Mouse (Mus musculus) lung, embryonic 14.5 days (tissue): ENCODE measurements at regions not wholly inside any gene's neighbourhood (a gene's known extent, or its start where the extent isn't known, plus 50 kb on each side); places are given as distances from the start of the nearest gene placed in this dataset.
A peak's percentile ranks its signal among the peaks of the same experiment; 100 is the strongest.

ENCODE experiments used
- ATAC-seq: fragments of 200-750 bp; cut with Nextera tagmentation; 2 replicates; pipeline ENCODE4 v1.8.0; 2017; ENCODE audit warnings: mild to moderate bottlenecking, moderate TSS enrichment, moderate library complexity; ENCODE audit not compliant: insufficient read depth
- DNase-seq: peaks from one replicate; pipeline ENCODE4 v3.0.0-alpha.2; 2015
- H3K27ac ChIP-seq: fragments of 300-500 bp; sonication (generic); 2 replicates; pipeline ENCODE4 v1.5.1; 2014; ENCODE audit warnings: low read depth, mild to moderate bottlenecking, moderate library complexity
- H3K27me3 ChIP-seq: fragments of 300-500 bp; sonication (generic); 2 replicates; pipeline ENCODE4 v1.6.1; 2014; ENCODE audit warnings: low read length, control low read depth; ENCODE audit not compliant: insufficient read depth
- H3K36me3 ChIP-seq: fragments of 300-500 bp; sonication (generic); 2 replicates; pipeline ENCODE4 v1.6.1; 2014; ENCODE audit warnings: control low read depth; ENCODE audit not compliant: insufficient read depth
- H3K4me1 ChIP-seq: fragments of 300-500 bp; sonication (generic); 2 replicates; pipeline ENCODE4 v1.6.1; 2014; ENCODE audit warnings: antibody characterized with exemption, control low read depth; ENCODE audit not compliant: insufficient read depth
- H3K4me2 ChIP-seq: fragments of 300-500 bp; sonication (generic); 2 replicates; pipeline ENCODE4 v1.6.1; 2014; ENCODE audit warnings: mild to moderate bottlenecking
- H3K4me3 ChIP-seq: fragments of 300-500 bp; sonication (generic); 2 replicates; pipeline ENCODE4 v1.5.1; 2014; ENCODE audit warnings: low read depth, low read length
- H3K9ac ChIP-seq: fragments of 300-500 bp; sonication (generic); 2 replicates; pipeline ENCODE4 v1.6.1; 2014
- H3K9me3 ChIP-seq: fragments of 300-500 bp; sonication (generic); 2 replicates; pipeline ENCODE4 v1.6.1; 2016; ENCODE audit warnings: low read depth, low read length, control low read depth
- CTCF ChIP-seq: IDR thresholded peaks from 2 replicates; pipeline ENCODE4 v1.5.1; 2016; ENCODE audit warnings: antibody characterized with exemption, low read depth
- WGBS: fragments of 180-500 bp; shearing (Covaris S2); extraction: QIAGEN DNeasy Blood & Tissue Kit; methylation state at CpG from one replicate; pipeline ENCODE4 v1.1.7; 2014; 5-methylcytosine and 5-hydroxymethylcytosine counted together

DNA sequence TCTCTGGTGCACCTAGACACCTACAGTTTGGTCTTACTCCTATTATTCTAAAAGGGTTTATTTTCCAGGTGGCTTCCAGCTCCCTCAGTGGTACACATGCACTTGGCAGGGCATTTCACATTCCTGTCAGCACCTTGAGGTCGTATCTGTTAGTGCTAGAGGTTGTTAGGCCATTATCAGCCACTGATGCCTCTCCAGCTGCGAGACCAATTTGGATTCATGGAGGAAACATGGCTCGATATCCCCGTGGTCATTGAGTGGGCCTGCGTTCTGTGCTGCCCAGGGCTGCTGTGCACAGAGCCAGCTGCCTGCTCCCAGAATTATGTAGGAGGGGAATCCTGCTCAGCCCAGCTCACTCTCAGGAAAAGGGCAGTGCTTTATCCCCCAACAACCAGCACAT, 60.1 kb upstream of the Irx1 start:
- Histone ChIP-seq H3K4me3 (no peak overlapping the region), H3K36me3 (no peaks in the 10 kb centered on the region), H3K27ac (no peak overlapping the region), H3K4me1 (no peaks in the 10 kb centered on the region), H3K9ac (no peak overlapping the region), H3K4me2 (no peak overlapping the region), H3K9me3 (no peaks in the 10 kb centered on the region), H3K27me3 (no peaks in the 10 kb centered on the region)
- DNase-seq (no peak), ATAC-seq (no peak)
- TF ChIP-seq CTCF, result no peak
- WGBS, result 61% methylated on average over 5 of the region's 5 CpGs

DNA sequence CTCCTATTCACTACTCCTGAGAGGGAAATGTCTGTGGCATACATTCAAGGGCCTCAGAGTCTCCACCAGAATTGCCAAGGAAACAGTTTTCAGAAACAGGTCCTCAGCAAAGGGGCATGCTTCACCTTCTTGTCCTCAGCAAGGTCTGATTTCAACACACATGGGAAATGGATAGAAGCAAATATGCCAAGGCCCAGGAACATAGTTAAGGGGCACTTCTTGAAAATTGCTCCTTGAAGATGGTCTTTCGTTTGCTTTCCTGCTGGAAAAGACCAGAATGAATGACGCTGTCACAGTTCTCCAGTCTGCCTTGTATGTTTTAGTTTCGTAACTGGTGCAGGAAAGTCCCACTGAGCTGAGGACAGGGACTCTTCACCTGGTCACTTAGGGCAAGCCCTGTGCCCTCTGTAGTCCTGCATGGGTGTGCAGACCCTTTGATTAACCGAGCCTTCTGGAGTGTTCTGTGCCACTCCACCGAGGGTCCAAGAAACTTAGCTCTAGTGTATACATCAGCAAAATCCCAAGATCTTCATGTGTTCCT, 80.5 kb upstream of the Irx1 start:
- no peaks in the 10 kb centered on the region for H3K4me1 ChIP-seq
- H3K27ac ChIP-seq, result no peak overlapping the region
- H3K4me2 ChIP-seq, result no peak overlapping the region
- ATAC-seq (no peak), DNase-seq (no peak)
- 64% methylated on average over 5 of the region's 5 CpGs for WGBS
- no peak for TF ChIP-seq CTCF
- no peak overlapping the region for H3K9ac ChIP-seq
- no peaks in the 10 kb centered on the region for H3K36me3 ChIP-seq
- no peak overlapping the region for H3K4me3 ChIP-seq
- H3K9me3 ChIP-seq, result no peaks in the 10 kb centered on the region
- H3K27me3 ChIP-seq, result no peaks in the 10 kb centered on the region

DNA sequence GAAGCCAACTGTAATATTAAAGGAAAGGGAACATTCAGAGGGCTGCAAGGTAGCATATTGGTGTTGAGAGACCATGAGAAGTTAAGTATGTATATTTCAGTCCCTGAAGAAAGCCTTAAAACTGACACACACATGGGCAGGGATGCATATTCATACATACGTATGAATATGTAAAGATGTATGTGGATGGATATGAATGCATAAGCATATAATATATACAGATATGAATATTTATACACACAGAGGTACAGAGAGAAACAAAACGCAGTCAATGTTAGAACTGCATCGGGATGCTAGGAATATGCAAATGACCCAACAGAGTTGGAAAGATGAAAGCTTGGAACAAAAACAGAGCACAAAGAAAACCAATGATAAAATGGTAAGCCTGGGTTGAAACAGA, 92.9 kb upstream of the Irx1 start:
- Histone ChIP-seq H3K9ac (no peak overlapping the region), H3K4me3 (no peak overlapping the region), H3K9me3 (no peaks in the 10 kb centered on the region), H3K27ac (no peak overlapping the region), H3K36me3 (no peaks in the 10 kb centered on the region), H3K4me1 (no peaks in the 10 kb centered on the region), H3K27me3 (no peaks in the 10 kb centered on the region), H3K4me2 (no peak overlapping the region)
- TF ChIP-seq CTCF, result no peak
- ATAC-seq, result no peak
- DNase-seq, result no peak
- 89% methylated on average over 3 of the region's 3 CpGs for WGBS

DNA sequence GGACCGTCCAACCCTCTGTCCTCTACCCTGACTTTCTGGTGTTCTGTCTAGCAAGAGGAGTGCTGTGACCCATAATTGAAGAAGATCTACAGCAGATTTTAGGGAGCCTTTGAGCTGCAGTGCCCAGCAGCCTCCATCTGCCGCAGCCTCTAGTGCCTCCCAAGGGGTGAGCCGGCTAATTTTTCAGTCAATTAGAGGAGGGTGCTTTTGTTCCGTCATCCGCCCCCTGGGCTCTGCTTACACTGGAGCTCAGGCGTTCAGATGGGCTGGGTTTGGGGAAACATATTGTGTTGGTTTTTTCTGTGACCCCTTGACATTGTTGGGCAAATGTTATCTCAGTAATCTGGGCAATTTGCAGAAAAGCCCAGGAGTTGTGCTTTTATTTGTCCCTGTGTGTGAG, 98.1 kb upstream of the Irx1 start:
- ATAC-seq, result no peak
- no peaks in the 10 kb centered on the region for H3K36me3 ChIP-seq
- no peak overlapping the region for H3K4me2 ChIP-seq
- no peak for DNase-seq
- 45% methylated on average over 6 of the region's 6 CpGs for WGBS
- H3K9ac ChIP-seq, result no peak overlapping the region
- TF ChIP-seq CTCF, result no peak
- no peak overlapping the region for H3K4me3 ChIP-seq
- H3K9me3 ChIP-seq, result no peaks in the 10 kb centered on the region
- H3K27me3 ChIP-seq, result no peaks in the 10 kb centered on the region
- H3K4me1 ChIP-seq, result no peaks in the 10 kb centered on the region
- no peak overlapping the region for H3K27ac ChIP-seq

DNA sequence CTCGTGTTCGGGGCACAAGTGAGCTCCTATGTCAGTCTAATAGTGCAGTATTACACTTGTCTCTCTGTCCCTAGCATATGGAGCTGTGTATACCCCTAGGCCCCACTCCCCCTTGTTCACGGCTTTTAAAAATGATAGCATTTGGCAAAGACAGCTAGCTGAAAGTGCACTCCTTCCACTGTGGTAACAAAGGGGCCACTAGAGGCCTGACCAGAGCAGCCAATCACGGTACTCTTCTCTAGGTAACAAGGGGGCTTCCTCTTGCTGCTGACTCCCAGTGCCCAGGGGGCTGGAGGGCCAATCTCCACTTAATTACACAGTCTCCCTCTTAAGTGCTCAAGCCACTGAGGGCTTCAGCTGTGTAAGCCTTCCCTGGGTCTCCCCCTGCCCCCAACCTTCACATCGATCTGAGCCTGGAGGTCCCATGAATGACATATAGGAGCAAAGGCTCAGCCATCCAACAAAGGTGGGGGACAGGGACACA, 99.8 kb upstream of the Irx1 start:
- WGBS, result 52% methylated on average over 5 of the region's 5 CpGs
- no peak overlapping the region for H3K4me3 ChIP-seq
- H3K36me3 ChIP-seq, result no peaks in the 10 kb centered on the region
- H3K4me2 ChIP-seq, result no peak overlapping the region
- H3K4me1 ChIP-seq, result no peaks in the 10 kb centered on the region
- no peak for TF ChIP-seq CTCF
- DNase-seq (no peak), ATAC-seq (no peak)
- H3K27me3 ChIP-seq, result no peaks in the 10 kb centered on the region
- H3K9me3 ChIP-seq, result no peaks in the 10 kb centered on the region
- no peak overlapping the region for H3K9ac ChIP-seq
- no peak overlapping the region for H3K27ac ChIP-seq

DNA sequence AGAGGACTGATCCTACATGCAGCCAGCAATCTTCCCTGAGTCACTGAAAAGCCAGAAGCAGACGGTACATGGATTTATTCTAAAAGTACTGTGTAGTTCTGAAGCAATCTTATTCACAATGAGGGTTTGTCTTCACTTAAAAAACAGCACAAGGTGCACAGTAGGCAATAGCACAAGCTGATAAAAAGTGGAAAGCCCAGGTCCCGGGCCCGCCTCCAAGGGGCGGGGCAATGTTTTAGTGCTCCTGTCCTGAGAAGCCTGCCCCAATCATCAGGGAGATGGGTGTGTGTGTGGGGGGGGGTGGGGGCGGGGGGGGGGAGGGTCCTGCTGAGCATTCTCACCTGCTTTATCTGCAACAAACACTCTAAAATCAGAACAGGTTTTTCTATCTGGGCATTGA, 133.1 kb upstream of the Irx1 start:
- Histone ChIP-seq H3K4me2 (no peak overlapping the region), H3K9me3 (no peaks in the 10 kb centered on the region), H3K27me3 (no peaks in the 10 kb centered on the region), H3K4me1 (no peaks in the 10 kb centered on the region), H3K9ac (no peak overlapping the region), H3K27ac (no peak overlapping the region), H3K36me3 (no peaks in the 10 kb centered on the region), H3K4me3 (no peak overlapping the region)
- 56% methylated on average over 5 of the region's 5 CpGs for WGBS
- ATAC-seq (no peak), DNase-seq (peak; percentile 11)
- TF ChIP-seq CTCF, result no peak

DNA sequence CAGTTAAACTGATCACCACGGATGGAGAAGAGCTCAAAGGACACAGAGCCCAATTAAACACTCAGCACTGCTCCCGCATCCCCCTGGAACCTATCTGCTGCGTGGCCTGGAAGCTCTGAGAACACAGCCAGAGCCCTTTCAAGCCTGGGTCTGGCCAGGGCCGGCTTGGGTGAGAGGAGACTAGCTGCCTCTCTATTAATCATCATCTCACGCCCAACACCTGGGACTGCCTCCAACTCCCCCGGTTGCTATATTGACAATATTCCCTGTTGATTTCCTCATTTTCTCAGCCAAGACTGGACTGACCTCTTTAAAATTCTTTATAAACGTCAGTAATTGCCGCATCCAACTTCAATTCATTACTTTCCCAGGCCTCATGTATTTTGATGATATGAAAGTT, 133.7 kb upstream of the Irx1 start:
- H3K4me1 ChIP-seq, result no peaks in the 10 kb centered on the region
- no peak for DNase-seq
- no peak for ATAC-seq
- no peak overlapping the region for H3K9ac ChIP-seq
- WGBS, result 43% methylated on average over 8 of the region's 8 CpGs
- no peaks in the 10 kb centered on the region for H3K36me3 ChIP-seq
- H3K4me3 ChIP-seq, result no peak overlapping the region
- no peak overlapping the region for H3K4me2 ChIP-seq
- H3K27me3 ChIP-seq, result no peaks in the 10 kb centered on the region
- H3K27ac ChIP-seq, result no peak overlapping the region
- TF ChIP-seq CTCF, result no peak
- H3K9me3 ChIP-seq, result no peaks in the 10 kb centered on the region

DNA sequence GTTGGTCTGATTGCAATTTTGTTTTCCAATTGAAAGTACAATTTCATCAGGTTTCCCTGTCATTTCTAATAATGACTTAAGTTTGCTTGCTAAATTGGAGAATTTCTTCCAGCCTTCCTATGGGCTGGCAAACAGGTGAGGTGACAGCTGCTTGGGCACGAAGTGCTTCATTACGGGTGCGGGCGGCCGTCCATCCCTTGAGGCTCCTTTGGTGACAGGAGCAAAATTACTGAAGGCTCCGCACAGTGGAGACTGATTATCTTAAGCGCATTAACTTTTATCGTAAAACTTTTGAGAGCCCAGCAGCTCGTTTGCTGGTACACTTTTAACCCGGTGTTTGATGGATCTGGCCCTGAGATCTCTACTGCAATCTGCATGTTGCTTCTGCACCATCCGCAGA, 134.3 kb upstream of the Irx1 start:
- Histone ChIP-seq H3K27ac (no peak overlapping the region), H3K27me3 (no peaks in the 10 kb centered on the region), H3K36me3 (no peaks in the 10 kb centered on the region), H3K9me3 (no peaks in the 10 kb centered on the region), H3K4me1 (no peaks in the 10 kb centered on the region), H3K4me3 (no peak overlapping the region), H3K4me2 (no peak overlapping the region), H3K9ac (no peak overlapping the region)
- no peak for DNase-seq
- TF ChIP-seq CTCF, result no peak
- no peak for ATAC-seq
- 71% methylated on average over 11 of the region's 11 CpGs for WGBS
